Mouse (Mus musculus) spleen, postnatal 36 days (tissue): ENCODE data around the gene Wfdc2.
"Not testable (repeated sequence)": the region's sequence is repeated elsewhere in the genome, so short reads cannot be mapped to it uniquely, and the experiment has no call there.

Experiments used
- DNase-seq, 2 experiments: peaks; one replicate each; pipeline ENCODE4 v3.0.0; 2022; ENCODE audit warnings: low spot score in 2 of 2, mixed read lengths in 1 of 2

Gene Wfdc2

GRCm38 (mm10) chr2:164549338-164549737 lies 12.9 kb upstream of the Wfdc2 start:
- DNase-seq = no peak

- DNase-seq = no peak
Observed at GRCm38 (mm10) chr2:164549963-164550894, 12.0 kb upstream of the Wfdc2 start.

- DNase-seq = no peak
Observed at GRCm38 (mm10) chr2:164550895-164551269, 11.3 kb upstream of the Wfdc2 start.

GRCm38 (mm10) chr2:164551502-164551901 lies 10.7 kb upstream of the Wfdc2 start:
- DNase-seq = no peak

- no peak for DNase-seq
Observed at GRCm38 (mm10) chr2:164558426-164558825, 3.8 kb upstream of the Wfdc2 start.

- DNase-seq = no peak
Observed at GRCm38 (mm10) chr2:164558991-164559645, 3.1 kb upstream of the Wfdc2 start.

- DNase-seq = no peak
Observed at GRCm38 (mm10) chr2:164560106-164560505, 2.1 kb upstream of the Wfdc2 start.

- DNase-seq = no peak
Observed at GRCm38 (mm10) chr2:164563339-164564038, 1.3 kb downstream of the Wfdc2 start.

GRCm38 (mm10) chr2:164564346-164564745 lies 2.1 kb downstream of the Wfdc2 start:
- no peak for DNase-seq

GRCm38 (mm10) chr2:164566997-164567396 lies 4.8 kb downstream of the Wfdc2 start:
- DNase-seq = no peak

GRCm38 (mm10) chr2:164567460-164567859 lies 5.2 kb downstream of the Wfdc2 start:
- no peak for DNase-seq

- not testable (repeated sequence) for DNase-seq
Observed at GRCm38 (mm10) chr2:164573359-164573758, 11.1 kb downstream of the Wfdc2 start, which contains the start of gene Spint3. TSS of gene Spint3 (minus strand) at chr2:164573459.

GRCm38 (mm10) chr2:164585025-164585725 lies 23.0 kb downstream of the Wfdc2 start, which contains the start of gene Wfdc6a:
TSS of gene Wfdc6a (minus strand) at chr2:164585447.
- DNase-seq = not testable (repeated sequence)

GRCm38 (mm10) chr2:164592014-164592413 lies 29.8 kb downstream of the Wfdc2 start:
- no peak for DNase-seq

- DNase-seq = no peak
Observed at GRCm38 (mm10) chr2:164593494-164593893, 31.3 kb downstream of the Wfdc2 start, which contains the start of gene Eppin. TSS of gene Eppin (minus strand) at chr2:164593594.

- no peak for DNase-seq
Observed at GRCm38 (mm10) chr2:164600179-164600578, 38.0 kb downstream of the Wfdc2 start.

GRCm38 (mm10) chr2:164603482-164603881 lies 41.3 kb downstream of the Wfdc2 start:
- no peak for DNase-seq

- no peak for DNase-seq
Observed at GRCm38 (mm10) chr2:164604411-164604810, 42.2 kb downstream of the Wfdc2 start.

- no peak for DNase-seq
Observed at GRCm38 (mm10) chr2:164608781-164609180, 46.6 kb downstream of the Wfdc2 start.

- not testable (repeated sequence) for DNase-seq
Observed at GRCm38 (mm10) chr2:164613471-164613870, 51.3 kb downstream of the Wfdc2 start, which contains the start of the genes Wfdc6b and Wfdc8. TSS of gene Wfdc6b (plus strand) at chr2:164613522. TSS of gene Wfdc8 (minus strand) at chr2:164613626.

- no peak for DNase-seq
Observed at GRCm38 (mm10) chr2:164615386-164615785, 53.2 kb downstream of the Wfdc2 start.
